Mouse (Mus musculus) liver, embryonic 12.5 days (tissue): ENCODE results near the gene Islr2. TPM values are rescaled to one million over a fixed set of nuclear protein-coding genes. Genes with fewer than 3 reads are reported as not detected.

ENCODE experiments used
- ATAC-seq: fragments of 200-750 bp; cut with Nextera tagmentation; 2 replicates; pipeline ENCODE4 v1.8.0; 2017; ENCODE audit warnings: moderate number of reproducible peaks, mild to moderate bottlenecking, moderate library complexity
- H3K27ac ChIP-seq: fragments of 300-500 bp; sonication (generic); 2 replicates; pipeline ENCODE4 v1.5.1; 2016; ENCODE audit warnings: mild to moderate bottlenecking
- H3K27me3 ChIP-seq: fragments of 300-500 bp; sonication (generic); replicated peaks from 2 replicates; pipeline ENCODE4 v1.6.1; 2016; ENCODE audit warnings: mild to moderate bottlenecking, moderate library complexity
- H3K36me3 ChIP-seq: fragments of 300-500 bp; sonication (generic); 2 replicates; pipeline ENCODE4 v1.6.1; 2016; ENCODE audit warnings: mild to moderate bottlenecking, moderate library complexity
- H3K4me1 ChIP-seq: fragments of 300-500 bp; sonication (generic); 2 replicates; pipeline ENCODE4 v1.6.1; 2016
- H3K4me2 ChIP-seq: fragments of 300-500 bp; sonication (generic); 2 replicates; pipeline ENCODE4 v1.6.1; 2016; ENCODE audit warnings: mild to moderate bottlenecking, moderate library complexity
- H3K4me3 ChIP-seq: fragments of 300-500 bp; sonication (generic); 2 replicates; pipeline ENCODE4 v1.5.1; 2016; ENCODE audit warnings: mild to moderate bottlenecking, moderate library complexity
- H3K9ac ChIP-seq: fragments of 300-500 bp; sonication (generic); 2 replicates; pipeline ENCODE4 v1.6.1; 2016; ENCODE audit warnings: mild to moderate bottlenecking, moderate library complexity
- H3K9me3 ChIP-seq: fragments of 300-500 bp; sonication (generic); replicated peaks from 2 replicates; pipeline ENCODE4 v1.6.1; 2016; ENCODE audit warnings: mild to moderate bottlenecking, moderate library complexity
- WGBS: fragments of 180-500 bp; shearing (Covaris S2); methylation state at CpG from one replicate; pipeline ENCODE4 v1.1.7; 2016; ENCODE audit not compliant: insufficient replicate concordance; 5-methylcytosine and 5-hydroxymethylcytosine counted together
- polyA plus RNA-seq: library from polyadenylated mRNA; unstranded; fragments of >200 nt; fragmentation: Nextera tagmentation; extraction: Ambion mirVana; gene quantifications from 2 replicates; pipeline ENCODE4 v1.2.1, GENCODE M21; 2016

Islr2 gene
- polyA plus RNA-seq, 1 experiment from 2014 or later, result 0.07 TPM

DNA sequence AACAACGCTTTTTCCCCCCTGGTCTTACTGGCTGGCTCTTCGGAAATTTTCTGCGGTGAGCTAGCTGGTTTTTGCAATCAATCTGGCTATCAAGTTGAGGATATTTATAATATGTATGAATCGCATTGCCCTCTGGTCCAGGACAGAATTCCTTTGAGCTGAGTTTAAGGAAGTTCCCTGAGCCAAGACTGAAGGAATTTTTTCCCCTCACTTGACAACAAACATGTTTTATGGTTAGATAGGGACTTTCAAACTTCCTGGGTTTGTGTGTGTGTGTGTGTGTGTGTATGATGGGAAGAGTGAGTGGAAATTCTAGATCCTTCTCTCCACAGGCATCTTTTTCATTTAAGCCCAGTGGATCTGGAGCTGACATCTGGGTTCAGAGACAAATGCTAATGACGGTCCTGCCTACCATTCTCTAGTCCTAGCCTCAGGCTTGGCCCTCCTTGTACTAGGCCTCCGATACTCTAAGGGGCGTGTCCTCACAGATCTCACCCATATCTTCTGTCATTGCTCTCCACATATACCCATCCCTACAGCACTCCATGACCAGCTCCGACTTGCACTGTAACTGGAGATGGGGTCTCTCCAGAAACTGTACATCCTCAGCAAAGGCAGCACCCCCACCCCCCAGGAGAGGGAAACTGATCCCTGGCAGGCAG, 10.5 kb upstream of the Islr2 start:
- no peak overlapping the region for H3K4me3 ChIP-seq
- peaks cover 13% of the 10 kb centered on the region for H3K36me3 ChIP-seq
- H3K4me2 ChIP-seq, result peak overlapping the region; percentile 71
- H3K9ac ChIP-seq, result peak overlapping the region; percentile 57
- H3K9me3 ChIP-seq, result no peaks in the 10 kb centered on the region
- H3K27me3 ChIP-seq, result peaks cover 15% of the 10 kb centered on the region
- WGBS, result 33% methylated on average over 8 of the region's 8 CpGs
- peak; percentile 85 for ATAC-seq
- peak overlapping the region; percentile 87 for H3K27ac ChIP-seq
- H3K4me1 ChIP-seq, result peaks cover 55% of the 10 kb centered on the region

DNA sequence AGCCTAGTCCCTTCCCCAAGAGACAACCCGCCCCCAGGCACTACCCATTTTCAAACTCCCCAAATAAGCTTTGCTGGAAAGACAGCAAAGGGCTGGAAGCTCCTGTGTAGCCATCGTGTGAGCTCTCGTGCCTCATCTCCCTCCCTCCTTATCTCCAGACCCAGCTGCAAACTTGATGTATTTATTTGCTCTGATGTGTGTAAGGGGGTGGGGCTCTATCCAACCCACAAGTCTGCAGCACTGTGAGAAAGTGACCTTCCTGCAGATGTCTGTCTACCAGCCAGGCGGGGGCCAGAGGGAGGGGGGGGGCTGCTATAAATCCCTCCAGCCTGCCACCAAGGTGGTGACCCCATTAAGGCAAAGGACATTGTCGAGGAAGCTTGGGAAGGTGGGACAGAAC, 9.7 kb upstream of the Islr2 start:
- Histone ChIP-seq H3K4me3 (peak overlapping the region; percentile 25), H3K9me3 (no peaks in the 10 kb centered on the region), H3K4me2 (peak overlapping the region; percentile 71), H3K36me3 (peaks cover 5% of the 10 kb centered on the region), H3K4me1 (peaks cover 55% of the 10 kb centered on the region), H3K9ac (peak overlapping the region; percentile 57), H3K27ac (peak overlapping the region; percentile 87), H3K27me3 (peaks cover 15% of the 10 kb centered on the region)
- WGBS, result 6% methylated on average over 5 of the region's 5 CpGs
- ATAC-seq, result peak; percentile 95

DNA sequence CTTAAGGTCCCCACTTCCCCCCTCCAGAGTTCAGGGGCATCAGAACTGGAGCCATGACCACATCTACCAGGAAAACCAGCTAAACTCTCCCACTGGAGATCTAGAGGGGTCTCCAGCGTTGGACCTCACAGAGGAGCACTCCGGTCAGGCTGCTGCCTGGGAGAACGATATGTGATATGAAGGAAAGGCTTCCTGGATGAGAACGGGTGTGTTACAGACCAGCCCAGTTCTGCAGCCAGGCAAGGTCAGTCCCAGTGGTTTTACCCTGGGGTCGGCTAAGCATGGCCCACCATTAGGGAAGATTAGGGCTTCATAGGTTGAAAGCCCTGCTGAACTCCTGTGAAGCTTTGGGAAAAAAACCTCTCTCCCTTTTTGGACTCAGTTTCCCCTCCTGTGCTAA, 9.3 kb upstream of the Islr2 start:
- Histone ChIP-seq H3K27me3 (peaks cover 15% of the 10 kb centered on the region), H3K4me3 (peak overlapping the region; percentile 25; the same call in 1 of the 2 replicates), H3K9ac (peak overlapping the region; percentile 57), H3K36me3 (peaks cover under 1% of the 10 kb centered on the region; the same call in 1 of the 2 replicates), H3K9me3 (no peaks in the 10 kb centered on the region), H3K4me1 (peaks cover 55% of the 10 kb centered on the region), H3K4me2 (peak overlapping the region; percentile 71), H3K27ac (peak overlapping the region; percentile 87)
- 32% methylated on average over 5 of the region's 5 CpGs for WGBS
- peak; percentile 72 for ATAC-seq

DNA sequence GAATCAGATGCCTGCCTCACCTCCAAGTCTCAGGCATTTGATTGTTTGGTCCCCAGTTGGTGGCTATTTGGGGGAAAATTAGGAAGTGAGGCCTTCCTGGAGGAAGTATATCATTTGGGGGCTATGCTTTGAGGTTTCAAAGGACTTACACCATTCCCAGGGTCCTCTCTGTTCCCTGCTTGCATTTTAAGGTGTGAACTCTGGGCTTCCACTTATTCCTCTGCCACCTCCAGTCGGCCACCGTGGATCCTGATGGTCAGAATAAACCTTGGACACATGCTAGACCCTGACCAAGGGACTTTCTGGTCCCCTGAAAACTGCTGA, 6.1 kb upstream of the Islr2 start:
- Histone ChIP-seq H3K4me1 (peaks cover 43% of the 10 kb centered on the region), H3K4me2 (no peak overlapping the region), H3K27me3 (peaks cover 39% of the 10 kb centered on the region), H3K9me3 (no peaks in the 10 kb centered on the region), H3K9ac (peak overlapping the region; percentile 24; the same call in 1 of the 2 replicates), H3K4me3 (no peak overlapping the region), H3K27ac (no peak overlapping the region), H3K36me3 (no peaks in the 10 kb centered on the region)
- no peak for ATAC-seq
- 54% methylated on average over 2 of the region's 2 CpGs for WGBS

DNA sequence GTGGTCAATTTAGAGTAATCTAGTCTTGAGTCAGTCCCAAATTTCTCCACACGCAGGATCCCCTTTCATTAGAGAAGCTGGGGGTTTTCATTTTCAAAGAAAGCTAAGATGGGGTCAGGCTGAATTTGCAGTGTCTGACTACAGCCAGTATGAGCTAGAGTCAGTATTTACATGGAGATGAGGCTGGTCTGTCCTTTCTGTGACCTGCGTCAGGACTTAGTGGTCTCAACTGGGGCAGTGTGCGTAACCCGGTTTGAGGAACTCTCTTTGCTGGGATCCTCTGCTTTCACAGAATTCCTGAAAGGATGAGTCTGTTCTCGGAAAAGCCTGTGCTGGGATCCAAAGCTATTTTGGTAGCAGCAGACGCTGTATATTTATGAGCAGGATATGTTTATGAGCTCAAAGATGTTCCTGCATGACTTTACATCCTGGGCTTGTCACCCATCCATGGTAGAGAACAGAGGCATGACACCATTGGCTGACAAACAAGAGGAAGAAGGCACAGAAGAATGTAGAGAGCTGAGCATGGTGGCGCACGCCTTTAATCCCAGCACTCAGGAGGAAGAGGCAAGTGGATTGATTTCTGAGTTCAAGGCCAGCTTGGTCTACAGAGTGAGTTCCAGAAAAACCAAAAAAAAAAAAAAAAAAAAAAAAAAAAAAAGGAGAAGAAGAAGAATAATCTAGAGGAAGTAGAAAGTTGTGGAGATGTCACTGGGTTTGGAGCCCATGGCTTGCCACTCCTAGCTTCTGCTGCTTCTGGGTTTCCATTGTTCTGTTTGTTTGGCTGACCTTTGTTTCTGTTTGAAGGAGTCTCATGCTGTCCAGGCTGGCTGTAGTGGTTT, 5.6 kb upstream of the Islr2 start:
- H3K4me2 ChIP-seq, result no peak overlapping the region
- H3K9ac ChIP-seq, result no peak overlapping the region
- H3K36me3 ChIP-seq, result no peaks in the 10 kb centered on the region
- peaks cover 37% of the 10 kb centered on the region for H3K4me1 ChIP-seq
- H3K27me3 ChIP-seq, result peaks cover 44% of the 10 kb centered on the region
- no peaks in the 10 kb centered on the region for H3K9me3 ChIP-seq
- no peak overlapping the region for H3K27ac ChIP-seq
- H3K4me3 ChIP-seq, result no peak overlapping the region
- WGBS, result 67% methylated on average over 8 of the region's 8 CpGs
- ATAC-seq, result no peak

DNA sequence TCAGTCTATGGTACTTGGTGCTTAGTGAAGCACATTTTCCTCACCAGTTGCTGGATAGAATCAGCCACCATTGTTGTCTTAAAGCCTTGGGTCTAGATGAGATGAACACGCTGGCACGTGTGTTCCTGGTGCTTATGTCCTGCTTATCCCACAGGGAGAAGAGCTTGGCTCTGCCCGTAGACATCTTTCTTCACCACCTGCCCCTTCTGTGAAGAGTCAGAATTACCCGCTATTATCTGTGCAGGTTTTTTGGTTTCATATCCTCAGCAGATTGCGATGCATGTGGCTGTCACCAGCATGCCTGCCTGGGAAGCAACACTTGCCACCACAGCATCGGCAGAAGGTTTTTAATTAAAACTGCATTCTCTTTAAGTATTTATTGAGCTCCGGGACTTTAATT, 1.9 kb upstream of the Islr2 start:
- no peak overlapping the region for H3K4me3 ChIP-seq
- no peak overlapping the region for H3K4me2 ChIP-seq
- peaks cover 16% of the 10 kb centered on the region for H3K4me1 ChIP-seq
- H3K9me3 ChIP-seq, result no peaks in the 10 kb centered on the region
- no peak overlapping the region for H3K27ac ChIP-seq
- WGBS, result 67% methylated on average over 7 of the region's 7 CpGs
- ATAC-seq, result no peak
- H3K36me3 ChIP-seq, result no peaks in the 10 kb centered on the region
- peaks cover 65% of the 10 kb centered on the region for H3K27me3 ChIP-seq
- no peak overlapping the region for H3K9ac ChIP-seq

DNA sequence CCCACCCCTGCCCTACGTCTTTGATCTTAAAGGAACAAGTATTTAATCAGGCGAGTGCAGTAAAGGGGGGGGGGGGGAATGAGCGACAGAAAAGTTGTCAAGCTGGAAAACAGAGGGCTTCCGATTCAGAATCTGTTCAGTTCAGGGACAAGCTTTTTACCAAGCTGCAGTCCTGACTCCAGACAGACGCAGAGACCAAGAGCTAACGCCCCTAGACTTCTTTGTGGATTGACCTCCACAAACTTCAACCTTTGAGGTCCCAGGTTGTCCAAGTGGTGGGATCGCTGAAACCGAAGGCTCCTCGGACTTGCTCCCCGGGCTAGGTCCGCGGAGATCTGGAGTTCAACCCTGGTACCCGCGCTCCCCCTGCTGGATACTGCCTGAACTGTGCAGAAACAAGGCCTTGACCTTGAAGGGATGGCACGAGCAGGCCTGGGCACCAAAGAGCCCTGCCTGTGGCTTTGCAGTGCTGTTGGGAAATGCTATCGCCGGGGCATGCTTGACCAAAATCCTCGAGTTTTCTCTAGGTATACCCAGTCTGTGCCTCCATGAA, 405 bp upstream of the Islr2 start:
- Histone ChIP-seq H3K27me3 (peaks cover 80% of the 10 kb centered on the region), H3K27ac (no peak overlapping the region), H3K4me1 (peaks cover 6% of the 10 kb centered on the region), H3K9me3 (no peaks in the 10 kb centered on the region), H3K4me3 (peak overlapping the region; percentile 49), H3K9ac (peak overlapping the region; percentile 40; the same call in 1 of the 2 replicates), H3K36me3 (no peaks in the 10 kb centered on the region), H3K4me2 (peak overlapping the region; percentile 67)
- ATAC-seq, result peak; percentile 71
- 4% methylated on average over 18 of the region's 18 CpGs for whole genome bisulfite sequencing

DNA sequence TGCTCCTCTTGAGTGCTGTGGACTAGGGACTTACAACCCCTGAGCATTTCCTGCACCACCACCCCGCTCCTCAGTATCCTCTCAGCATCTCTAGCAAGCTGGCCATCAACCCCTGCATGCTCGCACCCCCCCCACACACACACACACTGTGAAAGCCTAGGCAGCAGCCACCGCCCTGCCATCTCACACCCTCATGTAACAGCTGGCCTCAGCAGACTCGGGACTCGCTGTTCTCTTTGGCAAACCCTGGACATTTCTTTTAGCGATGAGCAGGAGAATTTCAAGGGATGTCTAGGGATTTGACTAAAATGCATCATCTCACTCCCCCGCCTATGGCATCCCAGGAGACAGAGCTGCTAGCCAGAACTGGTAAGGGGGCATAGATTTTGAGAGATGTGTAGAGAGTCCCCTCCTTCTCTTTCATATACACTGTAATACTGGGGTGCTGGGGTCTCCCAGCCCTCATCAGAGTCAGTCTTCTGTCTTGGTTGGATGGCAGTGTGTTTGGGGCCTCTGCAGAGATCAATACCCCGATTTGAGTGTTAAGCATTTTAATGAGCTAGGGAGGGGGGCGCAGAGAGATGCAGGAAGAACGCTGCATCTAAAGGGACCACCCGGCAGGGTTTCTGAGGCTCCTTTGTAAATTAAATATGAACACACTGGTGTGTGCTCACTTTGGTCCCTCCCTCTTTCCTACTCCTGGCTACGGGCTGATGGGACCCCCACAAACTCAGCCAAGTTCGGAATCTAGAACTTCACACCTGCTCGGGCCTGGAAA, 1.3 kb downstream of the Islr2 start:
- no peak overlapping the region for H3K4me3 ChIP-seq
- H3K9me3 ChIP-seq, result no peaks in the 10 kb centered on the region
- no peak overlapping the region for H3K27ac ChIP-seq
- WGBS, result 9% methylated on average over 14 of the region's 14 CpGs
- no peak overlapping the region for H3K4me2 ChIP-seq
- no peak for ATAC-seq
- no peak overlapping the region for H3K9ac ChIP-seq
- H3K4me1 ChIP-seq, result peaks cover 12% of the 10 kb centered on the region
- H3K27me3 ChIP-seq, result peaks cover 97% of the 10 kb centered on the region
- H3K36me3 ChIP-seq, result no peaks in the 10 kb centered on the region

DNA sequence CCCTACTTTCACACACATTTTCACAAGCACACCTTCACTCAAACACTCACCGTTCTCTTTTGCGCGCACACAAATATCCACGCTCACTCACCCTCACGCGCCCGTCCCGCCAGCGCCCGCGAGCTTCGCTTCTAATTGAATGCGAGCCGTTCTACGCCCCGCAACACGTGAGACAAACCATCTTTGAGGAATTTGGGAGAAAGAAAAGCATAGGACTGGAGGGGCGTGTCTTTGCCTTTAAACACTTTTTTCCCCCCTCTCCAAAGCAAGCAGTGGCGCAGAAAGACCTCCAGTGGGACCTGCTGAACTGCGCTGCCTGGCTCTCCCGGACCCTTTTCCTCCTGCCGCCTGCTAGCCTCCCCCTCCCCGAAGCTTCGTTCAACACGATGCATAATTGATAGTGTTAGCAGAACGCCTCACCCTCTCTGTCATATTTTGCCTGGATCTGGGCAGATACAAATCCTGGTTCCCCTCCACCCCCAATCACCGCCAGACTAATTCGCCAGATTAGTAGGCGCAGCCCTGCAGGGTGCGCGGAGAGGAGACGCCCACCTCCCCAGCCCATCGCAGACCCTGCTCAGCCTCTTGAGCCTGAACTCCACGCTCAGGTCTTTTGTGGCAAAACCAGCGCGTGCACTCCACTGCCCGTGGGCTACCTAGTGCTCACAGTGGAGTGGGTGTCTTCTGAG, 2.1 kb downstream of the Islr2 start:
- ATAC-seq, result no peak
- H3K9me3 ChIP-seq, result no peaks in the 10 kb centered on the region
- WGBS, result 4% methylated on average over 37 of the region's 37 CpGs
- H3K4me3 ChIP-seq, result no peak overlapping the region
- peaks cover 99% of the 10 kb centered on the region for H3K27me3 ChIP-seq
- no peak overlapping the region for H3K9ac ChIP-seq
- no peak overlapping the region for H3K4me2 ChIP-seq
- peaks cover 16% of the 10 kb centered on the region for H3K4me1 ChIP-seq
- H3K36me3 ChIP-seq, result no peaks in the 10 kb centered on the region
- no peak overlapping the region for H3K27ac ChIP-seq

DNA sequence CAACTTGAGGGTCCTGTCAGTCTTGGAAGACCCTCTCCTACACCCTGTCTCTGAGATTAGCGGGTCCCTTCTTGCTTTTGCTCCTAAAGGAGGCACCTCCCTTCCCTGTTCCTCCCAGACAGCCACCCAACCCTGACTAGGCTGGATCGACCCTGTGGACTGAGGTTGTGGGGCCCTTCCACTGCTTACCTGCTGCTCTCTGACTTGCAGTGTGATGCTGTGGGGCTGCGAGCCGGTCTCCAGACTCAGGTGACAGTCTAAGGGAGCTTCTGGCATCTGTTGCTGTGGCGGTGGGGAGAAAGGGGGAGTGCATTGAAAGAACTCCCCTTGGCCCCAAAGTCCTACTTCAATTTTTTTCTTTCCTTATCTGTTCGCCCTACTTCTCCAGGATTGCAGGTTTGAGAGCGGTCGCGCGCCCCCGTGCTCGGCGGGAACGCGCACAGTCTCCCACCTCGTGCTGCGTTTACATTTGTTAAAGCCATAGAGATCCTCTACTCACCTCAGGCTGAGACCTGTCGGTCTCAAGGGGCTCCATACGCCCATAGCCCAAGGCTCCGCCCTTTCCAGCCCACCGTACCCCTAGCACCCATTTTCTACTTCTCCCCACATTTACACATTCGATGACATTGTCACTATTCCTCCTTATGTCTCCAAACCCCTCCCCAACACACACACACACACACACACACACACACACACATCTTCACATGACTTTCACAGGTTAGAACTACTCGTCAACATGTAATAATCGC, 2.9 kb downstream of the Islr2 start:
- H3K27ac ChIP-seq, result no peak overlapping the region
- no peak overlapping the region for H3K9ac ChIP-seq
- 2% methylated on average over 24 of the region's 24 CpGs for WGBS
- H3K9me3 ChIP-seq, result no peaks in the 10 kb centered on the region
- no peak overlapping the region for H3K4me3 ChIP-seq
- H3K27me3 ChIP-seq, result peaks cover 99% of the 10 kb centered on the region
- no peaks in the 10 kb centered on the region for H3K36me3 ChIP-seq
- H3K4me2 ChIP-seq, result no peak overlapping the region
- no peak for ATAC-seq
- H3K4me1 ChIP-seq, result peaks cover 16% of the 10 kb centered on the region
